Mouse (Mus musculus): Measurements from ENCODE around the gene Ppp1r37. TPM values are rescaled to one million over a fixed set of nuclear protein-coding genes. Genes with fewer than 3 reads are reported as not detected.

Gene Ppp1r37
- polyA plus RNA-seq, 1 experiment = 104 TPM

- no peak for DNase-seq (ENCODE audit: low read depth)
Observed at GRCm38 (mm10) chr7:19503481-19504068, 59.3 kb downstream of the Ppp1r37 start.

- no peak for DNase-seq (ENCODE audit: low read depth)
Observed at GRCm38 (mm10) chr7:19501658-19502057, 61.2 kb downstream of the Ppp1r37 start.

- DNase-seq (ENCODE audit: low read depth) = no peak
Observed at GRCm38 (mm10) chr7:19500420-19501363, 62.2 kb downstream of the Ppp1r37 start.

GRCm38 (mm10) chr7:19498326-19498725 is 64.5 kb downstream of the Ppp1r37 start:
- no peak for DNase-seq (ENCODE audit: low read depth)

GRCm38 (mm10) chr7:19496214-19496555 is 66.7 kb downstream of the Ppp1r37 start:
- DNase-seq (ENCODE audit: low read depth) = no peak

GRCm38 (mm10) chr7:19495521-19496213 is 67.2 kb downstream of the Ppp1r37 start:
- DNase-seq (ENCODE audit: low read depth) = no peak

DNA sequence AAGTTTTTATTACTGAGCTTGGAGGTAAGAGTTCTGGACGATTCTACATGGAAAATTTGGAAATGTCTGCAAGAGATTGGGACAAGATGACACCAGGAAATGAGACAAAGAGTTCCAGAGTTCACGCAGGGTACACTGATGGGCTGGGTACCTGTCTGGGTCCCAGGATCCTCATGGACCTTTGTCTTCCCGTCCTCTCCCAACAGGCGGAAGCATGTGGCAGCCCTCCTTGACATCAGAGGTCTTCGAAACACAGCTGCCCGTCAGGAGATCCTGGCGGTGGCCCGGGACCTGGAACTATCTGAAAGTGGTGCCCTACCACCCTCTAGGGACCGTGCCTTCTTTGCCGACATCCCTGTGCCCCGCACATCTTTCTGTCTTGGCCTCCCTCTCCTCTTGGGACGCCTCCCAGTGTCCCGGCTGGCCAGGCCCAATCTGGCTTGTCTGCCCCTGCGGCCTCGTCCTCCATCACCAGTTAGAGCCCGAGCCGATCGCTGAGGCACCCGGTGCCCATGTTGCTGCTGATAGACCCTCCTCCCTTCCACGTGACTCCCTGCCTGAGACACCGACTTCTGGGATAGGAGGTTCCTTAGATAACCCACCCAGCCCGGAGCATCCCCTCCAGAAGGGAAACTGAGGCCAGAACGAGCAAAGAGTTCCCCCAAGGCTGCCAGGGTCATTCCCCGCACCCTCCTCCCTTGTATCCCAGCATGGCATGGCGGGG is 68.0 kb downstream of the Ppp1r37 start:
- DNase-seq (ENCODE audit: low read depth) = no peak

GRCm38 (mm10) chr7:19491731-19492130 is 71.1 kb downstream of the Ppp1r37 start:
- no peak for DNase-seq (ENCODE audit: low read depth)

DNA sequence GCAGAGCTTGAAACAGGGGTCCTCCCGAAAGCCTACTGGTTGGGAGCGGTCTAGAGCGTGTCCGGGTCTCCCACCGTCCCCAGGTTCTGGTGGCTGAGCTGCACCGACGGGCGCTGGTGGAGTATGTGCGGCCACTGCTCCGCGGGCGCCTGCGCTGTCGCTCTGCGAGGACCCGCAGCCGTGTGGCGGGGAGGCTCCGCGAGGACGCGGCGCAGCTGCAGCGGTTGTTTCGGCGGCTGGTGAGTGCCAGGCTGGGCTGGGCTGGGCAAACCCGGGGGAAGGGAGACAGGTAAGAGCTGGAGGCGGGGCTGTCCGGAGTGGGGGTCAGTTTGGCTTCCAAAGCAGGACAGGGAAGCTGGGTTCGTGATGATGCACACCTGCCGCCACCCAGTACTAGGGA is 73.4 kb downstream of the Ppp1r37 start:
- DNase-seq (ENCODE audit: low read depth) = no peak

DNA sequence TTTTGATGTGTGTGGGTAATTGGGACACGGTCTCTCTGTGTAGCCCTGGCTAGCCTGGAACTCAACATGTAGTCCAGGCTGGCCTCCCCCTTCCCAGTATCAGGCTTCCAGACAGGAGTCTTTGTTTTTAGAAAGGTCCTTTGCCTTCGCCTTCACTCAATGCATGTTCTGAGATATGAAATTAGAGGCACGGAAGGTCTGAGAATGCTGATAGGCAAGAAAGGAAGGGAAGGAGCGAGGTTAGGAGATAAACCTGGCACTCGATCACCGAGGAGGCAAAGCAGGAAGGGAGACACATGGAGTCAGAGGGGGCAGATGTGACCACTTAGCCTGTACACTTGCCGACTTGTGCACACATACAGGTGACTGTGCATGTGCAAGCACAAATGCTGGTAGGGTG is 76.3 kb downstream of the Ppp1r37 start:
- DNase-seq (ENCODE audit: low read depth) = no peak

DNA sequence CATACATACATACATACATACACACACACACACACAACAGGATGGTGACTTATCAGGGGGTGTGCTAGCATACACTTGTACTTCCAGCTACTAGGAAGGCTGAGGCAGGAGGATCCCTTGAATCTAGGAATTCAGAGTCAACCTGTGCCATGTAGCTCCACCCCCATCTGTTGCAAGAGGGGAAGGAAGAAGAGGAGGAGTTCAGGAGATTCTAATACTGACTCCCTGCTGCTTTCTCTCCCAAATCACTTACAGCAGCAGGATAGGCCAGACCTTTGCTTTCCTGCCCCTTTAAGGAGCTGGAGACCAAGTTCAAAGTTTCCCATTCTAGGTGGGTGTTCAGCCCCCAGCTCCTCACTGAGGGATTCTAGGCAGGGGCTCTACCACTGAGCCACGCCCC is 77.4 kb downstream of the Ppp1r37 start:
- DNase-seq (ENCODE audit: low read depth) = no peak

DNA sequence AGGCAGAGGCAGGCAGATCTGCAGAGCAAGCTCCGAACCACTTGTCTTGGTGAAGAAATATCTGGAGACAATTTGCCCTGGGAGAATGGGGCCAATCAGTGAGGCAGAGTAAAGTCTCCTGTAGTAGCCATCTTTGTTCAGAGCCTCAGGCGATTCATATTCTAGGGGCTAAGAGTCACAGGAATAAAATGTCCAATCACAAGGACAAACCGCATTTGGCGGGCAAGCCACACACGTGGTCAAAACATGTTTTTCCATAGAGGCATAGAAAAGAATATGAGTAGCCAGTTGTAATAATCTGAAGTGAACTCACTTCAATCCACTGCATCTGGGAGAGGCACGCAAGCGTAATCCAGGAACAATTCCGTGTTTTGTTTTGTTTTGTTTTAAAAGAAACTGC is 79.6 kb downstream of the Ppp1r37 start:
- no peak for DNase-seq (ENCODE audit: low read depth)

Other genes starting within 250 kb of the Ppp1r37 start
- gene Ercc1, start 218.3 kb downstream of the Ppp1r37 start, polyA plus RNA-seq (2012; rRNA removed) = 49.0 and 57.8 TPM in 2 replicates
- 4.5 and 5.3 TPM in 2 replicates for gene Cd3eap, start 203.6 kb downstream of the Ppp1r37 start, polyA plus RNA-seq (2012; rRNA removed)
- 13.3 and 14.8 TPM in 2 replicates for gene Ppp1r13l, start 203.3 kb downstream of the Ppp1r37 start, polyA plus RNA-seq (2012; rRNA removed)
- gene Ercc2, start 181.1 kb downstream of the Ppp1r37 start, polyA plus RNA-seq (2012; rRNA removed) = 32.0 and 47.0 TPM in 2 replicates
- 20.9 and 27.8 TPM in 2 replicates for gene Klc3, start 159.0 kb downstream of the Ppp1r37 start, polyA plus RNA-seq (2012; rRNA removed)
- gene Ckm, start 158.3 kb downstream of the Ppp1r37 start, polyA plus RNA-seq (2012; rRNA removed) = 37.3 and 62.7 TPM in 2 replicates
- 12.1 and 12.3 TPM in 2 replicates for gene Mark4, start 104.3 kb downstream of the Ppp1r37 start, polyA plus RNA-seq (2012; rRNA removed)
- gene Exoc3l2, start 99.7 kb downstream of the Ppp1r37 start, polyA plus RNA-seq (2012; rRNA removed) = 5.1 and 5.3 TPM in 2 replicates
- 10.9 TPM in 2 replicates for gene Bloc1s3, start 54.7 kb downstream of the Ppp1r37 start, polyA plus RNA-seq (2012; rRNA removed)
- gene Trappc6a, start 54.7 kb downstream of the Ppp1r37 start, polyA plus RNA-seq (2012; rRNA removed) = 114 and 128 TPM in 2 replicates
- gene Nkpd1, start 45.2 kb downstream of the Ppp1r37 start, polyA plus RNA-seq (2012; rRNA removed) = 0.35 and 0.56 TPM in 2 replicates
- 2.0 and 2.7 TPM in 2 replicates for gene Zfp296, start 14.2 kb upstream of the Ppp1r37 start, polyA plus RNA-seq (2012; rRNA removed)
- gene Gemin7, start 14.5 kb upstream of the Ppp1r37 start, polyA plus RNA-seq (2012; rRNA removed) = 70.7 and 100 TPM in 2 replicates
- gene Clasrp, start 41.4 kb upstream of the Ppp1r37 start, polyA plus RNA-seq (2012; rRNA removed) = 56.3 and 60.1 TPM in 2 replicates
- gene Relb, start 66.4 kb upstream of the Ppp1r37 start, polyA plus RNA-seq (2012; rRNA removed) = 21.9 and 23.9 TPM in 2 replicates
- 152 and 174 TPM in 2 replicates for gene Clptm1, start 102.0 kb upstream of the Ppp1r37 start, polyA plus RNA-seq (2012; rRNA removed)
- 2.1 and 4.1 TPM in 2 replicates for gene Apoc2, start 114.9 kb upstream of the Ppp1r37 start, polyA plus RNA-seq (2012; rRNA removed)
- gene Gm44805, start 118.3 kb upstream of the Ppp1r37 start, polyA plus RNA-seq (2012; rRNA removed) = not detected in 2 replicates
- 8.7 and 13.2 TPM in 2 replicates for gene Apoc4, start 118.4 kb upstream of the Ppp1r37 start, polyA plus RNA-seq (2012; rRNA removed)
- 90.2 and 97.7 TPM in 2 replicates for gene Apoc1, start 129.6 kb upstream of the Ppp1r37 start, polyA plus RNA-seq (2012; rRNA removed)
- gene Apoe, start 136.1 kb upstream of the Ppp1r37 start, polyA plus RNA-seq (2012; rRNA removed) = 3,227 and 3,747 TPM in 2 replicates
- gene Tomm40, start 152.4 kb upstream of the Ppp1r37 start, polyA plus RNA-seq (2012; rRNA removed) = 71.5 and 78.9 TPM in 2 replicates
- 47.6 and 48.5 TPM in 2 replicates for gene Nectin2, start 187.4 kb upstream of the Ppp1r37 start, polyA plus RNA-seq (2012; rRNA removed)
- gene Bcam, start 207.9 kb upstream of the Ppp1r37 start, polyA plus RNA-seq (2012; rRNA removed) = 133 and 134 TPM in 2 replicates
- gene Cblc, start 233.7 kb upstream of the Ppp1r37 start, polyA plus RNA-seq (2012; rRNA removed) = 21.4 and 22.9 TPM in 2 replicates

Measured in gonadal fat pad, adult 2 months (tissue).